Mouse (Mus musculus) spleen, adult 2 months (tissue): ENCODE data around the gene Tas2r137.

Experiments
- CTCF ChIP-seq: fragments of 200-500 bp; IDR thresholded peaks from 2 replicates; pipeline ENCODE4 v1.5.1; 2011; ENCODE audit warnings: mild to moderate bottlenecking, inconsistent platforms; ENCODE audit not compliant: insufficient read depth, insufficient read length, insufficient replicate concordance; ENCODE audit errors: extremely low read depth
- POLR2A ChIP-seq: fragments of 200-500 bp; IDR thresholded peaks from 2 replicates; pipeline ENCODE4 v1.6.1; 2011; ENCODE audit warnings: low read depth, low read length, inconsistent platforms

DNA sequence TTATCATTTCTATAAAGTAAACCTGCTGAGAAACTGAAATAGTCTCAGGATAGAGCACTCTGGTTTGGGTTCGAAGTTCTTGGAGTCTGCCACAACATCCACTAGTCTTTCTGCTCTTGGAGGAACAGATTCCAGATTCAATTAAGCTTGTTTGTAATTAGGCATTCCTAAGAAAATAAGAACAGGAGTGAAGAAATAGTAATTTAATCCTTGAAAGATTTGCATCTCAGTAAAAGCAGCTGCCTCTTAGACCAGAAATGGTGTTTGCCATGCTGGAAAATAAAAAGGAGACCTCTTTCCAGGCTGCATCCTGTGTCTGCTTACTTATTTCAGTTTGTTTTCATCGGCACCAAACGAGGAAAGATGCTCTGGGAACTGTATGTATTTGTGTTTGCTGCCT lies 2.2 kb downstream of the Tas2r137 start, which contains the start of gene Tas2r108:
- TF ChIP-seq CTCF = no peak
- no peak for TF ChIP-seq POLR2A
